Comparison of ENCODE assay signal across 25 mouse cellular contexts in the genomic region with DNA sequence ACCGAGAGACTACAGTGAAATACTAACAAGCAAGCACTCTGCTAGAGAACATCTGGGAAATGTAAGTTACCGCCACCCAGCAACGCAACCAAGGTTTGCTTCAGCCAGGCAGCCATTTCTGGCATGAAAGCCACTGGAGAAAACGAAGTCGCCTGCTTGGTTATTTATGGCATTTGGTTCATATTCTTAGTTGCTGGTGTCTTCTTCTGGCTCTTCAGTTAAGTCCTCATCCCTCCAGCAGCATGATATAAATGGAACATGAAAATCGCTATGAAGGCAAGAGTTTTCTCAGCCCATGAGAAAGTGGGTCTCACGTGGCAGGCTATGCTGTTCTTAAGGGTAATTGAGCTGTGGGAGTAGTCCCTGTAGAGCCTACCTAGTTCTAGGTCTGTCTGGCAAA. TPM values are rescaled to one million over a fixed set of nuclear protein-coding genes. Genes with fewer than 3 reads are reported as not detected.
DNase-seq lines count a peak whose midpoint lies in the region; ATAC-seq and TF ChIP-seq lines count a peak whose summit lies in the region.
"Had no signal": no experiment of that assay in that cellular context is flagged by ENCODE, and none has a peak within 500 bp of the region (broad histone marks: within the 10 kb centered on the region; RNA-seq: fewer than 3 reads in every experiment).

No protein-coding gene starts in this region.

- H3K27ac ChIP-seq in layer of hippocampus, adult 2 months: 0 out of 2 replicates have a peak overlapping the region, but pooled peaks have one; percentile 18
- peak overlapping the region; percentile 96 for H3K27ac ChIP-seq in bone marrow macrophage, adult 2 months (ENCODE audit: insufficient read depth, low read depth, low read length)
- H3K27ac ChIP-seq in olfactory bulb, adult 2 months (ENCODE audit: insufficient read depth, low read depth, low read length): peak overlapping the region; percentile 19; the same call in 1 of the 2 replicates
- no peak overlapping the region for H3K27ac ChIP-seq in kidney, embryonic 16.5 days (ENCODE audit: low read length)
- H3K27ac ChIP-seq: embryonic facial prominence, embryonic 10.5 days; embryonic facial prominence, embryonic 13.5 days; forebrain, embryonic 13.5 days; hindbrain, embryonic 13.5 days; intestine, embryonic 15.5 days had no signal

- peaks cover 10% of the 10 kb centered on the region for H3K36me3 ChIP-seq in kidney, embryonic 16.5 days (ENCODE audit: insufficient read depth, low read length)
- H3K36me3 ChIP-seq: hindbrain, embryonic 13.5 days had no signal

- WGBS in olfactory bulb, adult 2 months: 75% methylated on average over 7 of the region's 7 CpGs
- WGBS in kidney, embryonic 16.5 days: 89% methylated on average over 7 of the region's 7 CpGs

- no peak for TF ChIP-seq CTCF in layer of hippocampus, adult 2 months (conservative IDR thresholded peaks at IDR 0.05)
- no peak for TF ChIP-seq CTCF in bone marrow macrophage, adult 2 months (IDR thresholded peaks at IDR 0.05; ENCODE audit: low read depth, low read length)
- TF ChIP-seq CTCF in olfactory bulb, adult 2 months (IDR thresholded peaks at IDR 0.05; ENCODE audit: insufficient read depth, low read depth, low read length): no peak

- H3K4me1 ChIP-seq in bone marrow macrophage, adult 2 months (ENCODE audit: control insufficient read depth, insufficient read depth, low read length): peaks cover 90% of the 10 kb centered on the region
- peaks cover 49% of the 10 kb centered on the region for H3K4me1 ChIP-seq in olfactory bulb, adult 2 months (ENCODE audit: control insufficient read depth, insufficient read depth, low read length)
- peaks cover 40% of the 10 kb centered on the region for H3K4me1 ChIP-seq in kidney, embryonic 16.5 days (ENCODE audit: insufficient read depth, low read length)

- DNase-seq in layer of hippocampus, adult 2 months (ENCODE audit: low spot score in 2 of 2): no peak
- DNase-seq in layer of hippocampus, adult 9-11 months: no peak
- DNase-seq in brain, adult 2 months (ENCODE audit: low read depth, low spot score): peak; percentile 80
- no peak for DNase-seq in adrenal gland, postnatal 25 days
- DNase-seq: adrenal gland, adult 2 months; adrenal gland, postnatal 14 days; cerebellum, adult 11 months; cerebellum, adult 2 months; cerebellum, adult 9-11 months; cerebellum, postnatal 25 days; embryo, embryonic 11 days; heart, adult 11 months had no signal

- H3K4me3 ChIP-seq in layer of hippocampus, adult 2 months: no peak overlapping the region
- no peak overlapping the region for H3K4me3 ChIP-seq in bone marrow macrophage, adult 2 months (ENCODE audit: insufficient read depth, low read length)
- no peak overlapping the region for H3K4me3 ChIP-seq in olfactory bulb, adult 2 months (ENCODE audit: insufficient read depth, low read depth, low read length)
- H3K4me3 ChIP-seq in kidney, embryonic 16.5 days (ENCODE audit: low read length): no peak overlapping the region
- H3K4me3 ChIP-seq: embryonic facial prominence, embryonic 10.5 days; embryonic facial prominence, embryonic 13.5 days; erythroblast, embryonic 14.5 days; forebrain, embryonic 13.5 days; hindbrain, embryonic 13.5 days; intestine, embryonic 15.5 days had no signal

- no peak for ATAC-seq in kidney, embryonic 16.5 days (ENCODE audit: low FRiP score, low TSS enrichment)
- ATAC-seq: CD4-positive, CD25-positive, alpha-beta regulatory T cell, adult 4 months; forebrain, embryonic 13.5 days; forebrain, embryonic 16.5 days; hindbrain, embryonic 16.5 days; intestine, embryonic 15.5 days had no signal

- H3K9ac ChIP-seq in kidney, embryonic 16.5 days (replicated peaks; ENCODE audit: low read length): no peak overlapping the region
- H3K9ac ChIP-seq: embryonic facial prominence, embryonic 13.5 days; forebrain, embryonic 13.5 days; hindbrain, embryonic 13.5 days; intestine, embryonic 15.5 days had no signal

- H3K27me3 ChIP-seq in kidney, embryonic 16.5 days (ENCODE audit: insufficient read depth, low read length): no peaks in the 10 kb centered on the region
- H3K27me3 ChIP-seq: embryonic facial prominence, embryonic 13.5 days; forebrain, embryonic 13.5 days; hindbrain, embryonic 13.5 days; intestine, embryonic 15.5 days had no signal

- H3K4me2 ChIP-seq in kidney, embryonic 16.5 days (replicated peaks; ENCODE audit: low read depth, low read length): no peak overlapping the region
- H3K4me2 ChIP-seq: embryonic facial prominence, embryonic 13.5 days; forebrain, embryonic 13.5 days; heart, embryonic 11.5 days; hindbrain, embryonic 13.5 days; intestine, embryonic 15.5 days had no signal

- H3K9me3 ChIP-seq in kidney, embryonic 16.5 days (ENCODE audit: low read length): no peaks in the 10 kb centered on the region
- H3K9me3 ChIP-seq: embryonic facial prominence, embryonic 10.5 days; embryonic facial prominence, embryonic 13.5 days; forebrain, embryonic 13.5 days; hindbrain, embryonic 13.5 days; intestine, embryonic 15.5 days had no signal

- no peak for TF ChIP-seq POLR2A in bone marrow macrophage, adult 2 months (IDR thresholded peaks at IDR 0.05; ENCODE audit: borderline replicate concordance, low read depth, low read length)
- no peak for TF ChIP-seq POLR2A in olfactory bulb, adult 2 months (IDR thresholded peaks at IDR 0.05; ENCODE audit: insufficient read depth, low read depth, low read length)

RNA-seq across cellular contexts. Expression of gene Elk3, which starts 44.4 kb away (rescaled TPM):
- 1 to 10 TPM; 8.9 to 9.7 TPM for total RNA-seq in layer of hippocampus, adult 2 months (2021)
- polyA plus RNA-seq in bone marrow macrophage, adult 2 months (2012; ENCODE audit: insufficient read depth, insufficient read length, missing spikeins): 57.2 and 65.1 TPM in 2 replicates
- polyA plus RNA-seq in olfactory bulb, adult 2 months (2012; ENCODE audit: insufficient read depth, insufficient read length, low replicate concordance, missing spikeins): not detected in 2 replicates
- polyA plus RNA-seq in kidney, embryonic 16.5 days (2015; fragmentation: Nextera tagmentation; extraction: Ambion mirVana): 41.3 and 45.6 TPM in 2 replicates
- 37.7 and 47.1 TPM in 2 replicates for total RNA-seq in adrenal gland, postnatal 25 days (2021)
